Mouse (Mus musculus) megakaryocyte, embryonic 14.5 days (primary cell): ENCODE measurements around the gene Dnah14.

ENCODE experiments used
- FLI1 ChIP-seq: IDR thresholded peaks from 2 replicates; pipeline ENCODE4 v1.6.1; 2012; ENCODE audit warnings: low read length, inconsistent platforms, mixed read lengths
- GATA1 ChIP-seq: IDR thresholded peaks from 3 replicates; pipeline ENCODE4 v1.6.1; 2012; ENCODE audit warnings: mixed read lengths, low read length, inconsistent platforms, borderline replicate concordance

DNA sequence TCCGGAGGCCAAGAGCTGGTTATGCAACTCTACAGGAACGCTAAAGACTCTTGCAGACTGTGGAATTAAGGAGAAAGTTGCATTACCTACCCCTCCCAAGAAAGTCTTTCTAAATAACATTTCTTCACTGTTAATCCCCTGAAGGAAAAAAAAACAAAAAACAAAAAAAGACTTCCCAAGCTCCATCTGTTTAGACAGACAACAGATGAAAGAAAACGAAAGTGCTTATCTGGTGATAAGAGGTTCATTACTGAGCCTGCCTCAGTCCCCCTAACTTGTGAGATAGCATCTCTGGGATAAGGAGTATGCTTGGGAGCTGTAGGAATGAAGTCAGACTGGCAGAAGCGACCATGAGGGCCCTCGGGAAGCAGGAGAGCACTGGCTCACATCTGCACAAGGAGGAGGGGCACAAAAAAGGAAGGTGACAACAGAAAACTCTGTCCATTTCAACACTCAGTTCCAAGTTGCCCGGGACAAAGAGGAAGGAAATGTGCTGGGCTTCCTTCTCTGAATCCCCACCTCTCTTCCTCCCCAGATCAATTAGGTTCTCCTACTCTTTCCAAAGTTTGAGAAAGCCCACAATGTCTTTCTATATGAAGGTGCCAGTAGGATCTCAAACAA, 263.5 kb downstream of the Dnah14 start:
- TF ChIP-seq GATA1, result no peak
- peak; percentile 11; the same call in 1 of the 2 replicates for TF ChIP-seq FLI1
